Mouse (Mus musculus) neural tube, embryonic 14.5 days (tissue): ENCODE results near the gene Cd180. TPM values are rescaled to one million over a fixed set of nuclear protein-coding genes. Genes with fewer than 3 reads are reported as not detected.

Source experiments
- ATAC-seq: fragments of 200-750 bp; cut with Nextera tagmentation; 2 replicates; pipeline ENCODE4 v1.8.0; 2017; ENCODE audit warnings: low read depth, mild to moderate bottlenecking, moderate TSS enrichment, moderate library complexity
- H3K27ac ChIP-seq: fragments of 300-500 bp; sonication (generic); 2 replicates; pipeline ENCODE4 v1.5.1; 2014; ENCODE audit warnings: low read depth, mild to moderate bottlenecking, control low read depth, low read length, moderate library complexity, mixed read lengths
- H3K27me3 ChIP-seq: fragments of 300-500 bp; sonication (generic); 2 replicates; pipeline ENCODE4 v1.6.1; 2014; ENCODE audit warnings: low read length; ENCODE audit not compliant: control insufficient read depth, insufficient read depth
- H3K36me3 ChIP-seq: fragments of 300-500 bp; sonication (generic); 2 replicates; pipeline ENCODE4 v1.6.1; 2014; ENCODE audit warnings: low read length, mixed read lengths; ENCODE audit not compliant: control insufficient read depth, insufficient read depth
- H3K4me1 ChIP-seq: fragments of 300-500 bp; sonication (generic); 2 replicates; pipeline ENCODE4 v1.6.1; 2014; ENCODE audit warnings: low read length; ENCODE audit not compliant: control insufficient read depth, insufficient read depth
- H3K4me2 ChIP-seq: fragments of 300-500 bp; sonication (generic); 2 replicates; pipeline ENCODE4 v1.6.1; 2014; ENCODE audit warnings: mild to moderate bottlenecking, low read depth, low read length, control low read depth
- H3K4me3 ChIP-seq: fragments of 300-500 bp; sonication (generic); 2 replicates; pipeline ENCODE4 v1.5.1; 2014; ENCODE audit warnings: low read depth, low read length, control low read depth, mixed read lengths
- H3K9ac ChIP-seq: fragments of 300-500 bp; sonication (generic); replicated peaks from 2 replicates; pipeline ENCODE4 v1.6.1; 2014; ENCODE audit warnings: low read depth, mild to moderate bottlenecking, control low read depth, low read length, mixed read lengths
- H3K9me3 ChIP-seq: fragments of 300-500 bp; sonication (generic); 2 replicates; pipeline ENCODE4 v1.6.1; 2016; ENCODE audit warnings: low read length; ENCODE audit not compliant: control insufficient read depth
- whole genome bisulfite sequencing: fragments of 180-500 bp; shearing (Covaris S2); extraction: QIAGEN DNeasy Blood & Tissue Kit; methylation state at CpG from one replicate; pipeline ENCODE4 v1.1.7; 2014; 5-methylcytosine and 5-hydroxymethylcytosine counted together
- polyA plus RNA-seq: library from polyadenylated mRNA; unstranded; fragments of >200 nt; fragmentation: Nextera tagmentation; extraction: Ambion mirVana; gene quantifications from 2 replicates; pipeline ENCODE4 v1.2.1, GENCODE M21; 2014

The Cd180 gene
- polyA plus RNA-seq, 1 experiment from 2014 or later, result 0.79 TPM

DNA sequence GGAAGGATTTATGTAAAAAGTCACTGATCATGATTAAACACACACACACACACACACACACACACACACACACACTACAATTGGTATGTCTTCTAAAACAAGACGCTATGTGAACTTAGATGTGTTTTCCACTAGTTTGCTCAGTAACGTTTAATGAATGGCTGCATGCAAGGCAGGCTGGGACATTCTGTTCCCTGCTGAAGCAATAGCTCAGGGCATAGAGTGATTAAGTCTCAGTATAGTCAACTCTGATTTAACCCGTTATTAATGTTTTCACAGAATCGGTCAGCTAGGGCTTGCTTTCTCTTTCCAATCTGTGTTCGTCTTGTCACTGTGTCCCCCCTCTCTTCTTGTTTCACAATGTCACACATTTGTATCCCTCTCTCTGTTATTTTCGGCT is 82.1 kb downstream of the Cd180 start:
- H3K27me3 ChIP-seq, result no peaks in the 10 kb centered on the region
- no peaks in the 10 kb centered on the region for H3K36me3 ChIP-seq
- H3K4me1 ChIP-seq, result peaks cover 8% of the 10 kb centered on the region; the same call in 1 of the 2 replicates
- no peak for ATAC-seq
- H3K4me2 ChIP-seq, result no peak overlapping the region
- 84% methylated on average over 6 of the region's 6 CpGs for WGBS
- H3K9me3 ChIP-seq, result no peaks in the 10 kb centered on the region
- no peak overlapping the region for H3K27ac ChIP-seq
- H3K9ac ChIP-seq, result no peak overlapping the region
- H3K4me3 ChIP-seq, result no peak overlapping the region

DNA sequence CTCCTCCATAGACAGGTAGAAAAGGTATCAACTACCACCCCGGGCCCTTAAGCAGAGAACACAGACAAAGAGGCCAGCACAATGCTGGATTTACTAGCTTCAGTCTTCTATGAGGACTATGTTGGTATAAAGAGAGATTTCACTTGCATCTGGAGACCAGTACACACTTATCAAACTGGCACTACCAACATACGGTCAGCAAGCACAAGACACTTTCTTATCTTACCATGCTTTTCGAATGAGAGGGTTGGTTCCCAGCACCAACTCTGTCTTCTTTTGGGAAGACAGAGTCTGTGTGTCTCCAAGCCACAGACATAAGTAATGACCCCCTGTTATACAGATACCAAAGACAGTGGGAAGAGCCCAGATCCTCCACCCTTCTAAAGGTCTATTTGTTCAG is 85.5 kb downstream of the Cd180 start:
- Histone ChIP-seq H3K36me3 (no peaks in the 10 kb centered on the region), H3K4me1 (peaks cover 8% of the 10 kb centered on the region; the same call in 1 of the 2 replicates), H3K27ac (no peak overlapping the region), H3K4me3 (no peak overlapping the region), H3K9ac (no peak overlapping the region), H3K27me3 (no peaks in the 10 kb centered on the region), H3K9me3 (no peaks in the 10 kb centered on the region), H3K4me2 (no peak overlapping the region)
- 93% methylated on average over 3 of the region's 3 CpGs for WGBS
- no peak for ATAC-seq

DNA sequence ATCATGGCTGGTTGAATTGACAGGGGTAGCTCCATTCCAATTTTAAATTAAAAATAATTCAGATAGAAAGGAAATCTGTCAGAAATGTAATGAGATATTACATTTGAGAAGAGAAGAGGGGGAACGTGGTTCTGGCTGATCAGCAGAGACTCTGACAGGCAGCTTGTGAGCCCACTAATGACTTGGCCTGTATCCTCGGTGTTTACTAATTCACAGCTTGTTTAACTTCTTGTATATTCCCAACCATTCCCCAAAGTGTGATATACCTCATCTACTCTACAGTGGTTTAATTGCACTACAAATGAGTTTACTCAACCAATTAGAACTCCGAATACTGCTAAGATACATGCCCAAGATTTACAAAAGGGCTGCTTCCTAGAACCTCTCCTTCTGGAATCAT is 85.9 kb downstream of the Cd180 start:
- no peaks in the 10 kb centered on the region for H3K27me3 ChIP-seq
- no peak for ATAC-seq
- H3K4me1 ChIP-seq, result peaks cover 8% of the 10 kb centered on the region; the same call in 1 of the 2 replicates
- no peak overlapping the region for H3K4me2 ChIP-seq
- H3K9ac ChIP-seq, result no peak overlapping the region
- H3K27ac ChIP-seq, result no peak overlapping the region
- WGBS, result 50% methylated on average over 3 of the region's 3 CpGs
- H3K9me3 ChIP-seq, result no peaks in the 10 kb centered on the region
- H3K4me3 ChIP-seq, result no peak overlapping the region
- H3K36me3 ChIP-seq, result no peaks in the 10 kb centered on the region

DNA sequence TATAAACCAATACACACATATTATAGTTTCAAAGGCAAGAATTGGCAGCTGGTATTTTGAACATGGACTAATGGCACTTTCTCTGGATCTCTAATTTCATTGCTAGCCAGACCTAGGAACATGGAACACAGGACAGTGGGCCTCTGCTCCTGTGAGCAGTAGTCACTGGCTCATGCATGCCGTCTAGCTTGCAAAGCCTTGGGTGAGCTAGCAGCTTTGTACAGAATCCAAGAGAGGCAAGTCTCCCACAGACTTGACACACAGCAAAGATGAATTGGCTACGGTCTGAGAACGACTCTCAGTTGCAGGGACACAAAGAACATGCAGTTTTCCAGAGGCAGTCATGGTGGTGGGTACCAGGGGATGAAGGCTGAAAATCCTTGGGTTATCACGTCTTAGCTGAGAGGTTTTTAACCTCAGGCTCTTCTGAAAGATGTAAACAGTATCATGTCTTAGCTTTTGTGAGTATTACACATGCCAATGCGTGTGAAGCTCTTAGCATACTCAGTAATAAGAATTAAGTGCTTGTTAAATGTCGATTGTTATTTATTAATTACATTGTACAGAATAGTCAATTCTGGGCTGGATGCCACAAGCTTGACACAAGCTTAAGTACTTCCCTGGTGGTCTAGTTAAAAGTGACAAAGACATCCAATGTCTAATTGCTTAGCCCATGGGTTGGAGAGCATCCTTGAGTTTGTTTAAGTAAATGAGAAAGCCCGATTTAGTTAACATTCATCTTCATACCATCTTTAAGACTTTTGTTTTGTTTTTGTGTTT is 90.4 kb downstream of the Cd180 start:
- 54% methylated on average over 7 of the region's 7 CpGs for WGBS
- Histone ChIP-seq H3K9me3 (no peaks in the 10 kb centered on the region), H3K4me3 (no peak overlapping the region), H3K27me3 (no peaks in the 10 kb centered on the region), H3K27ac (no peak overlapping the region), H3K9ac (no peak overlapping the region), H3K4me2 (no peak overlapping the region), H3K4me1 (no peaks in the 10 kb centered on the region), H3K36me3 (no peaks in the 10 kb centered on the region)
- ATAC-seq, result no peak

DNA sequence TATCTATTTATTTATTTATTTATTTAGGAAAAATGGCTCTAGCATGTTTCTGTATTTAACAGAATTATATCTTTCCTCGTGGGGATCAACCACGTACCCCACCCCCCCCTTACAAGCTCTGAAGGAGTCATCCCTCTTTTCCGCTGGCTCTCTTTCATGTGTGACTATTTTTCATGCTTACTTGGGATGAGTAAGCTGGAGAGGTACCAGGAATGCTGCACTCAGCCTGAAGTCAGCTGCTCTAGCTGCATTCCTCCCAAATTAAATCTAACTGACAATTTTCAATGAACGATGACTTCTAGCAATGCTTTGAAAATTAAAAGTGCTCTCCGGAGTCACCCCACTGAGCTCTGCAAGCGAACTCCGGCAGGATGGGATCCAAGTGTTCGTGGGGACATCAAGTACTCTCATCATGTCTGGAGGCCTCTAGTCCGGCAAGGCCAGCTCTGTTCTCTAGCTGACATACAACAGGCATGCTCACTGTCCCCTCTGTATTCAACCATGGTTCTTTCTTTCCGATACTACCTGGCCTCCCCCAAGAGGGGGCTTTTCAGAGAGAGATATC is 93.4 kb downstream of the Cd180 start:
- WGBS, result 77% methylated on average over 10 of the region's 10 CpGs
- ATAC-seq, result no peak
- Histone ChIP-seq H3K4me1 (no peaks in the 10 kb centered on the region), H3K4me3 (no peak overlapping the region), H3K9me3 (no peaks in the 10 kb centered on the region), H3K36me3 (no peaks in the 10 kb centered on the region), H3K27ac (no peak overlapping the region), H3K27me3 (no peaks in the 10 kb centered on the region), H3K9ac (no peak overlapping the region), H3K4me2 (no peak overlapping the region)
